In the genomic region with DNA sequence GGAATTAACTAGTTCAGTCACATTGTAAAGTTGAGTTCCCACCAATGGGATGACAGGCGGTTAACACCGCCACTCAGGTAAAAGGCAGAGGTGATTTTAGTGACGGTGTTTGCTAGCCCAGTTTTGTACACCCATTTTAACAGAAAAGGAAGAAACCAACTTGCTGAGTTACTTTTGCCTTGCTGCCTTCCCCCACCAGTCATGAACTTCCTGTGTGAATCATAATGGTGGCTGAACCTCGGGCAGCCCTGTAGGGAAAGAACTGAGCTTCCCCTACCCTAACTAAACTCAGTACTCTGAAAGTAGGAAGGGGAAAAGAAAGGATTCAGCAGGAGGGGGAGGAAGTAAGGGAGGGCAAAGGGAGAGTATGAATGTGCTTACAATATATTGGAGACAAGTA, we compare ENCODE assay signal across 1 mouse cellular context.
TF ChIP-seq lines count a peak whose summit lies in the region.

No protein-coding gene starts in this region.

TF ChIP-seq in MEL, 35 proteins besides CTCF, POLR2A, EP300 and RAD21 (continued from another document):
- TF ChIP-seq UBTF (IDR thresholded peaks at IDR 0.05; ENCODE audit: borderline replicate concordance, insufficient read depth, low read depth, low read length) (no peak), POLR2AphosphoS2 (IDR thresholded peaks at IDR 0.05; ENCODE audit: low read length) (no peak), ZKSCAN1 (IDR thresholded peaks at IDR 0.05; ENCODE audit: low read depth, low read length) (no peak), RCOR1 (IDR thresholded peaks at IDR 0.05; ENCODE audit: low read depth, low read length) (no peak), BHLHE40 (IDR thresholded peaks at IDR 0.05; ENCODE audit: borderline replicate concordance, low read depth, low read length) (no peak), USF1 (IDR thresholded peaks at IDR 0.05; ENCODE audit: low read depth, low read length) (no peak), NELFE (IDR thresholded peaks at IDR 0.05; ENCODE audit: low read depth, low read length) (no peak), ETS1 (IDR thresholded peaks at IDR 0.05; ENCODE audit: low read depth, low read length) (no peak), KAT2A (conservative IDR thresholded peaks at IDR 0.05; ENCODE audit: low read depth, low read length) (no peak), TCF12 (IDR thresholded peaks at IDR 0.05; ENCODE audit: low read depth, low read length) (no peak), E2F4 (IDR thresholded peaks at IDR 0.05; ENCODE audit: borderline replicate concordance, low read depth, low read length) (no peak), GABPA (IDR thresholded peaks at IDR 0.05; ENCODE audit: low read depth, low read length) (no peak), MYB (IDR thresholded peaks at IDR 0.05; ENCODE audit: low read depth, low read length) (no peak), SMC3 (IDR thresholded peaks at IDR 0.05; ENCODE audit: low read depth, low read length) (no peak), ZC3H11A (IDR thresholded peaks at IDR 0.05; ENCODE audit: low read depth, low read length) (no peak), HCFC1 (IDR thresholded peaks at IDR 0.05; ENCODE audit: low read depth, low read length) (no peak)
